Mouse (Mus musculus) liver, postnatal 0 days (tissue): ENCODE measurements at regions not wholly inside any gene's neighbourhood (a gene's known extent, or its start where the extent isn't known, plus 50 kb on each side); places are given as distances from the start of the nearest gene placed in this dataset.

ENCODE experiments used
- ATAC-seq: fragments of 200-750 bp; cut with Nextera tagmentation; 2 replicates; pipeline ENCODE4 v1.8.0; 2017; ENCODE audit warnings: mild to moderate bottlenecking, moderate library complexity
- DNase-seq: peaks from one replicate; pipeline ENCODE4 v3.0.0-alpha.2; 2016
- H3K27ac ChIP-seq: fragments of 300-500 bp; sonication (generic); 2 replicates; pipeline ENCODE4 v1.5.1; 2014; ENCODE audit warnings: antibody characterized with exemption, moderate library complexity, mild to moderate bottlenecking, low read depth
- H3K27me3 ChIP-seq: fragments of 300-500 bp; sonication (generic); 2 replicates; pipeline ENCODE4 v1.6.1; 2014; ENCODE audit warnings: low read length, control low read depth, mixed read lengths; ENCODE audit not compliant: insufficient read depth
- H3K36me3 ChIP-seq: fragments of 300-500 bp; sonication (generic); replicated peaks from 2 replicates; pipeline ENCODE4 v1.6.1; 2014; ENCODE audit warnings: mild to moderate bottlenecking, control low read depth, low read length, moderate library complexity, mixed read lengths; ENCODE audit not compliant: insufficient read depth
- H3K4me1 ChIP-seq: fragments of 300-500 bp; sonication (generic); 2 replicates; pipeline ENCODE4 v1.6.1; 2014; ENCODE audit warnings: antibody characterized with exemption, mild to moderate bottlenecking, control low read depth; ENCODE audit not compliant: insufficient read depth
- H3K4me2 ChIP-seq: fragments of 300-500 bp; sonication (generic); 2 replicates; pipeline ENCODE4 v1.6.1; 2014; ENCODE audit warnings: low read depth, mild to moderate bottlenecking, low read length, moderate library complexity, mixed read lengths
- H3K4me3 ChIP-seq: fragments of 300-500 bp; sonication (generic); 2 replicates; pipeline ENCODE4 v1.5.1; 2014; ENCODE audit warnings: low read depth, low read length
- H3K9ac ChIP-seq: fragments of 300-500 bp; sonication (generic); replicated peaks from 2 replicates; pipeline ENCODE4 v1.6.1; 2014; ENCODE audit warnings: mild to moderate bottlenecking, moderate library complexity
- H3K9me3 ChIP-seq: fragments of 300-500 bp; sonication (generic); 2 replicates; pipeline ENCODE4 v1.6.1; 2016; ENCODE audit warnings: mild to moderate bottlenecking, control low read depth, low read length, mixed read lengths
- CTCF ChIP-seq: sonication (generic); IDR thresholded peaks from 2 replicates; pipeline ENCODE4 v1.5.1; 2016; ENCODE audit warnings: antibody characterized with exemption, low read depth
- EP300 ChIP-seq: IDR thresholded peaks from 2 replicates; pipeline ENCODE4 v1.6.1; 2016; ENCODE audit warnings: antibody characterized with exemption, low read depth, mild to moderate bottlenecking
- WGBS: fragments of 180-500 bp; shearing (Covaris S2); extraction: QIAGEN DNeasy Blood & Tissue Kit; methylation state at CpG from one replicate; pipeline ENCODE4 v1.1.7; 2014; ENCODE audit not compliant: insufficient replicate concordance; 5-methylcytosine and 5-hydroxymethylcytosine counted together

- no peaks in the 10 kb centered on the region for H3K4me1 ChIP-seq
Measured at GRCm38 (mm10) chr9:47473776-47474365, 56.1 kb upstream of the Cadm1 start.

GRCm38 (mm10) chr9:47474776-47475175 lies 55.2 kb upstream of the Cadm1 start:
- DNase-seq, result no peak
- Histone ChIP-seq H3K4me1 (no peaks in the 10 kb centered on the region), H3K4me2 (no peak overlapping the region), H3K9ac (no peak overlapping the region), H3K36me3 (no peaks in the 10 kb centered on the region), H3K9me3 (no peaks in the 10 kb centered on the region), H3K27ac (no peak overlapping the region), H3K27me3 (no peaks in the 10 kb centered on the region), H3K4me3 (no peak overlapping the region)
- no peak for TF ChIP-seq EP300
- TF ChIP-seq CTCF, result no peak
- peak; percentile 62; the same call in 1 of the 2 replicates for ATAC-seq
- WGBS, result 37% methylated on average over 5 of the region's 5 CpGs

More at GRCm38 (mm10) chr9:47473776-47474365, 56.1 kb upstream of the Cadm1 start:
- H3K27me3 ChIP-seq, result no peaks in the 10 kb centered on the region
- no peak for ATAC-seq
- H3K27ac ChIP-seq, result no peak overlapping the region
- 75% methylated on average over 5 of the region's 5 CpGs for WGBS
- H3K4me3 ChIP-seq, result no peak overlapping the region
- DNase-seq, result no peak
- no peaks in the 10 kb centered on the region for H3K9me3 ChIP-seq
- H3K4me2 ChIP-seq, result no peak overlapping the region
- no peak for TF ChIP-seq EP300
- no peak for TF ChIP-seq CTCF
- H3K9ac ChIP-seq, result no peak overlapping the region
- H3K36me3 ChIP-seq, result no peaks in the 10 kb centered on the region

DNA sequence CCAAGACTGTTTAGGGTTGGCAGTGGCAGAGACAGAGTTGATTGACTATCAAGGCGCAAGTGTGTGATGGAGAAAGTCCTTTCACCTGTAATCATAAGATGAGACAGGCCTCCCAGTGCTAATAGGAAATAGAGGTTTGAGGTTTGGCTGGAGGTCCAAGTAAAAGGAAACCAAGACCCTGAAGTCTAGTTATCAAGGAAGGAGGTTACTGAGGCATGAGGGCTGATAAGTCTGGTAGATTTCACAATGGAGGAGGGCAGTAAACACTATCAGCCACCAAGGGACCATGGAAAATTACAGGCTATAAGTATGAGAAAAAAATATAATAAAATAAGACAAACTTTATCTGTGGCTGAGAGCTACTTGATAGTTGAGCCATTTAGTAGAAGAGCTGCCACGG lies 52.1 kb upstream of the Cadm1 start:
- H3K9me3 ChIP-seq, result no peaks in the 10 kb centered on the region
- H3K27me3 ChIP-seq, result no peaks in the 10 kb centered on the region
- no peak overlapping the region for H3K4me2 ChIP-seq
- no peaks in the 10 kb centered on the region for H3K36me3 ChIP-seq
- ATAC-seq (no peak), DNase-seq (no peak)
- no peak for TF ChIP-seq CTCF
- no peak for TF ChIP-seq EP300
- H3K4me3 ChIP-seq, result no peak overlapping the region
- WGBS, result 65% methylated on average over 2 of the region's 2 CpGs
- H3K9ac ChIP-seq, result no peak overlapping the region
- H3K4me1 ChIP-seq, result no peaks in the 10 kb centered on the region
- no peak overlapping the region for H3K27ac ChIP-seq
